Mouse (Mus musculus) heart, adult 8-10 months (tissue): ENCODE measurements around the gene Pld1. TPM values are rescaled to one million over a fixed set of nuclear protein-coding genes. Genes with fewer than 3 reads are reported as not detected.

Experiments
- DNase-seq: peaks from one replicate; pipeline ENCODE4 v3.0.0; 2022; ENCODE audit warnings: low spot score
- total RNA-seq, 4 experiments: library from RNA; stranded (reverse); gene quantifications; 2 replicates each; pipeline ENCODE4 v1.2.4; 2022

Gene Pld1
- total RNA-seq, 4 experiments from 2014 or later: 8.4 to 11.4 (median 10.6) TPM

DNA sequence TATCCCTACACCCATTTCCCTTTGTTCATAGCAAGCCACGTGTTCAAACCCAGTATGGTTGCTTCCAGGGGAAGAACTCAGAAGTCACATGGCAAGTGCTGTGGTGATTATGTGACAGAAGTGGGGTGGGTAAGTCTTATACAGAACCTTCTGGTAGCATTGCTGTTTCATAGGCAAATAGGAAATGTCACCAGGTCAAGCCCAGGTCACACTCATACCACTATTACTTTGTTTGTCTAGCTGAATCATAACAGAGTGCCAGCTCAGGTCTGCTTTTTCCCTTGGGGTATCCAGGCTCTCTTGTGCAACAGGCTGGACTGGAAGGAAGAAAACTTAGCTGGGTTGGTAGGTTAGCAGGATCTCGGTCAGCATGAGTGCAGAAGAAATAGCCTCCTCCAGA lies 219.5 kb downstream of the Pld1 start:
- DNase-seq: no peak

DNA sequence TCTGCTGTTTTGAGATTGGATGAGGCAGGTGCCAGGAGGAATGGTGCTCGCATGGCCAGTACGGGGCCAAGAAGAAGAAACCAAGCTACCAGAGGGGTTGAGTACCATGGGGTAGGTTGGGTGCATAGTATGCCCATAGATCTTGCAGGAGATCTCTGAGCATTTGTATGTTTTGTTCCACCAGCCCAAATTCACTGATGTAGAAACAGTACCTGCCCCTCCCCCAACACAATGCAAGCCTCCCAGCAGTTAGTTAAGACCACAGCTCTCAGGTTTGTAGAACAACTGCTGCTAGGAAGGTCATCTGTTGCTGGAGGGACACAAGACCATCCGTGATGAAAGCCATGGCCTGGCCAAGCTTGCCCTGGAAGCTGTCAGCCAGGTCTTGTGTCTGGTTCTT lies 220.4 kb downstream of the Pld1 start:
- DNase-seq: no peak

DNA sequence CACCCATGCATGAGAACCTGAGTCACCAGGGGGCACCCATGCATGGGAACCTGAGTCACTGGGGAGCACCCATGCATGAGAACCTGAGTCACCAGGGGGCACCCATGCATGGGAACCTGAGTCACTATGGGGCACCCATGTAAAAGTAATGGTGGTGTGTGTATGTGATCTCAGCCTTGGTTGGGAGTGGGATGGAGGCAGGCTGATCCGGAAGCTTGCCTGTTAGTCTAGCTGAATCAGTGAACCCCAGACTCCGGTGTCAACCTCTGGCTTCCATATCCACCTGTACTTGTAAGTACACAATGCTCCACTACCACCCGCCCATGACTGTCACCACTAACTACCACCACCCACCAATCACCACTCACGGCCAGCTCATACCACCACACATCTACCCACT lies 223.9 kb downstream of the Pld1 start:
- DNase-seq: no peak

DNA sequence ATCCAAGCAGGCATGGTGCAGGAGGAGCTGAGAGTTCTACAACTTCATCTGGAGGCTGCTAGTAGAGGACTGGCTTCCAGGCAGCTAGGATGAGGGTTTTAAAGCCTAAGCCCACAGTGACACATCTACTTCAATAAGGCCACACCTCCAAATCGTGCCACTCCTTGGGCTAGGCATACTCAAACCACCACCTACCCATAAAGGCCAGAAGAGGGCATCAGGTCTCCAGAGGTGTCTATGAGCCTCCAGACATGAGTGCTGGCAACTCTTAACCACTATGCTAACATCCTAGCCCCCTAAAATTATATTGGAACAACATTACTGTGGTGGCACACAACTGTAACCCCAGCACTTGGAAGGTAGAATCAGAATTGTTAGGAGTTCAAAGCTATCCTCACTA lies 226.2 kb downstream of the Pld1 start:
- no peak for DNase-seq

DNA sequence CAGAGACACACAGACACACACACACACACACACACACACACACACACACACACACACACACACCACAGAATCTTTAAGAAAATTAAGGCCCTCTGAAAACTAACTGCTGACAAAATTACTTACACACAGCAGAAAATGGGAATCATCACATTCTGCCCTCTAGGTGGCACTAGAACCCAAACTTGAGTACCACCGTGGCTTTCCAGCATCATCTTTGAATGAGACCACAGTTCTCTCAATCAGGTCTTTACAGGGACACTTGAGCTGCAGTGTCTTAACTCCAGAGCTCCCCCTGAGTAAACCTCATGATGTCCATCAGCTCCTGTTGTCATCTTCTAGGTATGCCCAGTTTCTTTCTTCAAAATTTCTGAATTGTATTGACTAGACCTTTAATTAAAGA lies 227.1 kb downstream of the Pld1 start:
- DNase-seq: peak; percentile 68

DNA sequence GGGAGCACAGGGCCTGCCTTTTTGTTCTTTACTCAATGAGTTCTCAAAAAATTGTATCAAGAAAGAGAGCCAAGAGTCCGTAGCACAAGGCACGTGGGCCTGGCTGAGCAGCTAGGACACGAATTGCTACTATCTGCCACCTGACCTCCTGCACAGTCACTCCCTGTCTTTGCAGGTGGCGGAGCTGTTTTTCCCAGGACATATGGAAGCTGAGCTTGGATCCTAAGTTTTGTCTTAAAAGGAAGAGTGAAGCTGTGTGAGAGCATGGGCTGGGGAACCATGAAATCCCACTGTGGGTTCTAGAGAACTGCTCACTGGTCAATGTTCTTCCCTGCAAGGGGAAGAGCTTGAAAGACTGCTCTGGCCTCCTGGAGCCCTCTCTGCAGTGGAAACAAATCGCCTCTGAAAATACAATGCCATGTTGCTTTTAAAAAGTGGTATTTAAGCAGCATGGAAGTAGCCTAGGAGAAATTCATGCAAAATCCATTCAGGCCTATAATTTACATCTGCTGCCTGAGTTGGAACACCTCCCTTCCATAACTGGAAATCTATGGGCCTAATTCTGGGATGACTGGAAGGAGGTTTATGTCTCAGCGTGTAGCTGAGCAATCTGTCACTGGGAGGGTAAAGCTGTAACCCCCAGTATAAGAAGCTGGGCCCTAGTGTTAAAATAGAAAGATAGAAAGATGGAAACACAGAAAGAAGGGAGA lies 229.5 kb downstream of the Pld1 start:
- DNase-seq: no peak

DNA sequence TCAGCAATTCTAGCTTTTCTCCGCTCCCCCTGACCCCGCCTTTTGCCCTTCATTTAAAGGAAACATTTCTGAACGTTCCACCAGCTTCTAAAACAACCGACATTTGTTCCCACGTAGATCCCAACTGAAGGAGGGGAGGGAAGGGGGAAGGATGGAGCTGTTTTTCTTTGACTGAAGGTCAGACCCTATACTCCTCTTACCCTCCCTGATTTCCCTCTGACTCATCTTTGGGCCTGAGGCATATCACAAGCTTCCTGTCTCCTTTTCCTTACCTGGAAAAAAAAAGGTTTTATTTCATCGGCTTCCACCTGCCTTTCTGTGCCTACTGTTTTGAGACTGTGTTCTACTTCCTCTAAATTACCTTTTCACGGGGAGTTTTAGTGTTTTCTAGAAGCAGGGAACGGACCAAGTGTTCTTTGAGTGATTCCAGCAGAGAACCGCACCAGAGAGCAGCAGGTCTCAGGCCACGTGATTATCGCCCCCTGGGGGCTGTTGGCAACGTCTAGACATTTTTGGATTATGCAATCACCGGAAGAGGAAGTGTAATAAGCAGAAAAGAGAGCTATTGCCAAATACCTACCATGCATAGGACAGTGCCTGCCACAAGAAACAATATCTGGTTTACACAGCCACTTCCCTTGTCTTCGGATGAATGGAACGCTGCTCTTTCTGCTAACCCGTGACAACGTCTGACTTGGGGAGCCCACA lies 232.6 kb downstream of the Pld1 start:
- DNase-seq: peak; percentile 61

DNA sequence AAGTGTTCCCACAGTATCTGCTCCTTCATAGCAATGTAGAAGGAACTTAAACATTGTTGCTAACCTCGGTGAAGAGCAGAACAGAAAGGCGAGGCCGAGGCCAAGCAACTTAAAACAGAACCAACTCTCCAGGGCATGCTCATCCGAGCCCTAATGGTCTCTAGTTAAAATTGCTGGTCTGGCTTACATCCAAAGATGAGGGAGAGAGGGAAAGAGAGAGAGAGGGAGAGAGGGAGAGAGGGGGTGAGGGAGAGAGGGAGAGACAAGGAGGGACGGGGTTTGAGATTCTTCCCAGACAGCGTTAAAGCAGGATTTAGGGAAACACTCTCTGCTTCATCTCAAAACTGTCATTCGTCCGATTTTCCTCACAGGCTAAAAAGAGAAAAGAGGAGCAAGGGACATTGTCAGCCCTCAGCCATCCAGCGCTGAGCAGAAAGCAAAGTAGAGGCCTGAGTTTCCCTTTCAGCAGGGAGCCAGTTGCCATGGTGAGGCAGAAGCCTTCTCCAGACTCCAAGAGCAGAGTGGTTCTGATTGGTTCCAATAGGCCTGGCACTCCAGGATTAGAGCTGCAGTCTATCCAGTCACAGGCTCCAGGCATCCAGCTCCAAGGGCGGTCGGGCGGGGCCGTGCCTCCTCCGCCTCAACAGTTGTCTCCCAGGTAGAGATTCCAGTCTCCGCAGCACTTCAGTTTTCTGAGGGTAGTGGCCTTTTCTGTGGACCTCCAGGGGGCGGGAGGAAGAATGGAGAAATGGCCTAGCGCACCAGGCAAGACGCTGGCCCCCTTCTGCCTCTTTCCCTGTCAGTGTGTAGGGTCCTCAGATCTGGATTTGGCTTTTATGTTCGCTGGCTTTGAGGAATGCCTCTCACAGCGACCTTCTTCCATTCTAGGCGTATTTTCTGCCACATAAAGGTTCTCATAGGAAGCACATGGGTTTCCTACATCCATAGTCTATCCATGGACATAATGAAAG lies 237.8 kb downstream of the Pld1 start:
- DNase-seq: no peak

DNA sequence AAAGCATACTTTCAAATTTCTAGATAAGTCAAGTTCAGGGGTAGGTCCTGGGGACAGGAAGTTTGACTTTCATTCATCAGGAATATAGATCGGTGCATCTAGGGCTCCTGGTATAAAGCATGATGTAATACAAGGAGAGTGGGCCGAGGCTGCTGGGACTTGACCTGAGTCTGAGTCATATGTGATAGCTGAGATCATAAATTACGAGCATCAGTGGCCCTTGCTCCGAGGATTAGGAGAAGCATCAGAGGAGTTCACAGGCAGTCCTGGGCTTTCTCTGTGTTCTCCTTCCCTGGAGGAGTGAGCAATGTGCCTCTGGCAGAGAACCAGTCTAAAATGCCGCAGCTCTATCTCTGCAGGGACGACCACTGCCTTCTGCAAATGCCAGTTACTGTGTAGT lies 239.8 kb downstream of the Pld1 start:
- DNase-seq: no peak

Other genes with a start within 250 kb of the Pld1 start
- 10 to 100 TPM; 41.8 to 50.5 (median 49.8) TPM for gene Fndc3b, start 227.4 kb upstream of the Pld1 start, total RNA-seq
- not detected for gene Tmem212, start 42.3 kb upstream of the Pld1 start, total RNA-seq